Mouse (Mus musculus) erythroblast, embryonic 14.5 days (primary cell): Measurements from ENCODE around the gene Gata3.

Experiments
- GATA1 ChIP-seq: IDR thresholded peaks from 2 replicates; pipeline ENCODE4 v1.6.1; 2012; ENCODE audit warnings: low read length, inconsistent platforms, mixed read lengths
- TAL1 ChIP-seq: IDR thresholded peaks from 3 replicates; pipeline ENCODE4 v1.6.1; 2012; ENCODE audit warnings: low read length, inconsistent platforms, mixed read lengths

GRCm38 (mm10) chr2:9876621-9877325 lies 13.1 kb downstream of the Gata3 start:
- TF ChIP-seq GATA1 (no peak), TAL1 (no peak)
